Mouse (Mus musculus) liver, adult 2 months (tissue): ENCODE data around the gene Tmem212. TPM values are rescaled to one million over a fixed set of nuclear protein-coding genes. Genes with fewer than 3 reads are reported as not detected.
A peak's percentile ranks its signal among the peaks of the same experiment; 100 is the strongest.
"Not testable (repeated sequence)": the region's sequence is repeated elsewhere in the genome, so short reads cannot be mapped to it uniquely, and the experiment has no call there.

Experiments used
- DNase-seq: peaks from one replicate; pipeline ENCODE4 v3.0.0-alpha.2; 2011; ENCODE audit warnings: low read depth, low spot score; ENCODE audit errors: extremely low read depth
- H3K27ac ChIP-seq: fragments of 200-500 bp; replicated peaks from 2 replicates; pipeline ENCODE4 v1.5.1; 2012; ENCODE audit warnings: low read depth, mild to moderate bottlenecking, control low read depth, inconsistent platforms, low read length; ENCODE audit not compliant: insufficient read depth
- H3K27me3 ChIP-seq: fragments of 200-500 bp; 2 replicates; pipeline ENCODE4 v1.6.1; 2012; ENCODE audit warnings: mild to moderate bottlenecking, moderate library complexity, low read length, inconsistent platforms; ENCODE audit not compliant: control insufficient read depth, insufficient read depth
- H3K36me3 ChIP-seq: fragments of 200-500 bp; 2 replicates; pipeline ENCODE4 v1.6.1; 2012; ENCODE audit warnings: low read length, inconsistent platforms; ENCODE audit not compliant: control insufficient read depth, insufficient read depth
- H3K4me1 ChIP-seq: fragments of 200-500 bp; 2 replicates; pipeline ENCODE4 v1.6.1; 2011; ENCODE audit warnings: low read length; ENCODE audit not compliant: control insufficient read depth, insufficient read depth
- H3K4me3 ChIP-seq: fragments of 200-500 bp; 2 replicates; pipeline ENCODE4 v1.5.1; 2011; ENCODE audit warnings: low read depth, mild to moderate bottlenecking, control low read depth, low read length, moderate library complexity; ENCODE audit not compliant: insufficient read depth
- H3K79me2 ChIP-seq: fragments of 200-500 bp; 2 replicates; pipeline ENCODE4 v1.6.1; 2012; ENCODE audit warnings: inconsistent platforms, mild to moderate bottlenecking, low read length, moderate library complexity; ENCODE audit not compliant: control insufficient read depth, insufficient read depth
- H3K9ac ChIP-seq: fragments of 200-500 bp; 2 replicates; pipeline ENCODE4 v1.6.1; 2012; ENCODE audit warnings: low read depth, mild to moderate bottlenecking, control low read depth, inconsistent platforms, low read length
- CTCF ChIP-seq: fragments of 200-500 bp; IDR thresholded peaks from 2 replicates; pipeline ENCODE4 v1.5.1; 2011; ENCODE audit warnings: low read depth, low read length, control low read depth
- POLR2A ChIP-seq: fragments of 200-500 bp; IDR thresholded peaks from 2 replicates; pipeline ENCODE4 v1.6.1; 2011; ENCODE audit warnings: low read length, control low read depth; ENCODE audit not compliant: insufficient read depth; ENCODE audit errors: extremely low read depth
- WGBS: fragments of 180-500 bp; shearing (Covaris S2); methylation state at CpG from one replicate; pipeline ENCODE4 v1.1.7; 2018; 5-methylcytosine and 5-hydroxymethylcytosine counted together
- polyA plus RNA-seq: library from polyadenylated mRNA; depleted of rRNA; stranded (reverse); fragments of >200 nt; gene quantifications from 2 replicates; pipeline ENCODE4 v1.2.3, GENCODE M21; 2012; rRNA removed
- total RNA-seq: library from RNA; depleted of rRNA; stranded (reverse); fragments of >200 nt; gene quantifications from 2 replicates; pipeline ENCODE4 v1.2.3, GENCODE M21; 2014; rRNA removed

The Tmem212 gene
- total RNA-seq (not detected in 2 replicates), polyA plus RNA-seq (not detected in 2 replicates)

- Histone ChIP-seq H3K27me3 (no peaks in the 10 kb centered on the region), H3K4me1 (peaks cover 14% of the 10 kb centered on the region), H3K27ac (no peak within 1 kb of the TSS), H3K9ac (no peak within 1 kb of the TSS), H3K36me3 (no peaks in the 10 kb centered on the region), H3K4me3 (no peak within 1 kb of the TSS), H3K79me2 (no peaks in the 10 kb centered on the region)
- no peak for DNase-seq
- WGBS = 85% methylated on average over 8 of the region's 8 CpGs
- TF ChIP-seq CTCF = no peak
- no peak for TF ChIP-seq POLR2A
These were observed at the start of gene Tmem212 for GRCm38 (mm10) chr3:27896318-27896892. Gene Tmem212 (minus strand): TSS chr3:27896368.

DNA sequence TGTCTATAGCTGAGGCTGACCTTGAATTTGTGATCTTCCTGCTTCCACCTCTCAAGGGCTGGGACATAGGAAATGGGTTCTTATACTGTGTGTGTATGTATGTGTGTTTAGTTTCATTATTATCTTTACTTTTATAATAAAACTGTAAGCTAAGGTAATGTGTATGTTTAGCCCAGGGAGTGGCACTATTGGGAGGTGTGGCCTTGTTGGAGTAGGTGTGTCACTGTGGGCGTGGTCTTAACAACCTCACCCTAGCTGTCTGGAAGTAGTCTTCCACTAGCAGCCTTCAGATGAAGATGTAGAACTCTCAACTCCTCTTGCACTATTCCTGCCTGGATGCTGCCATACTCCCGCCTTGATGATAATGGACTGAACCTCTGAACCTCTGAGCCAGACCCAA, 49.2 kb upstream of the Tmem212 start:
- H3K4me3 ChIP-seq, H3K4me1 ChIP-seq, H3K36me3 ChIP-seq, DNase-seq, H3K9ac ChIP-seq, H3K27me3 ChIP-seq, H3K27ac ChIP-seq, H3K79me2 ChIP-seq: not testable (repeated sequence)
- 96% methylated on average over 2 of the region's 2 CpGs for WGBS

DNA sequence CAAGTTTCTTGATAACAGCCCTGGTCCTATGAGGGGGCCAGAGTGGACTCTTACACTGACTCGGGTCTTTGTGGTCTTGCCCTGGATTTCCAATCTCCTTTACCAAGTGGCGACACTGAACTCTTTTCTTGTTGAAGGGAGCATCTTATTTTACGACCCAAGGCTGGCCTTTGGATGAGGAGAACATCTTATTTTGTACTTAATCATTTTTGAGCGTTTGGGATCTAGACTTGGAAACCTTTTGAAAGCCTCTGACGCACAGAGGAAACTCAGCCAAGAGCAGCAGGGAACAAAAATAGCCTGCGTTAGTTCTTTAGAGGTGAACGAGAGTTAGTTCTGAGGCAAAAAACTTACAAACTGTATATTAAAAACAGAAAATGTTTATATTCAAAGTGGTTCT, 46.8 kb upstream of the Tmem212 start:
- H3K27me3 ChIP-seq = no peaks in the 10 kb centered on the region
- WGBS = 88% methylated on average over 7 of the region's 7 CpGs
- no peak overlapping the region for H3K4me3 ChIP-seq
- H3K4me1 ChIP-seq = no peaks in the 10 kb centered on the region; the same call in 1 of the 2 replicates
- H3K79me2 ChIP-seq = no peaks in the 10 kb centered on the region; the same call in 1 of the 2 replicates
- H3K27ac ChIP-seq = no peak overlapping the region; the same call in 1 of the 2 replicates
- TF ChIP-seq CTCF = no peak
- no peak for TF ChIP-seq POLR2A
- H3K36me3 ChIP-seq = no peaks in the 10 kb centered on the region
- H3K9ac ChIP-seq = no peak overlapping the region
- no peak for DNase-seq

- 62% methylated on average over 3 of the region's 3 CpGs for WGBS
- Histone ChIP-seq H3K4me1 (no peaks in the 10 kb centered on the region; the same call in 1 of the 2 replicates), H3K9ac (no peak overlapping the region), H3K79me2 (no peaks in the 10 kb centered on the region), H3K36me3 (no peaks in the 10 kb centered on the region), H3K27me3 (no peaks in the 10 kb centered on the region), H3K27ac (no peak overlapping the region), H3K4me3 (no peak overlapping the region)
- TF ChIP-seq CTCF (no peak), POLR2A (no peak)
- no peak for DNase-seq
These were observed 45.5 kb upstream of the Tmem212 start for GRCm38 (mm10) chr3:27941634-27942033.

GRCm38 (mm10) chr3:27938381-27939323, 42.5 kb upstream of the Tmem212 start, which contains the start of gene Pld1:
Gene Pld1 (plus strand): TSS chr3:27938695.
- Histone ChIP-seq H3K4me1 (no peaks in the 10 kb centered on the region; the same call in 1 of the 2 replicates), H3K4me3 (peak within 1 kb of the TSS; percentile 92), H3K27ac (peak within 1 kb of the TSS; percentile 64), H3K27me3 (no peaks in the 10 kb centered on the region), H3K36me3 (no peaks in the 10 kb centered on the region), H3K79me2 (no peaks in the 10 kb centered on the region), H3K9ac (peak within 1 kb of the TSS; percentile 78)
- TF ChIP-seq CTCF (no peak), POLR2A (0 out of 2 replicates have a peak, but pooled peaks have one; percentile 4)
- DNase-seq = peak; percentile 55
- WGBS = under 1% methylated on average over 68 of the region's 68 CpGs
